ENCODE assay signal across 8 mouse cellular contexts in the genomic region with DNA sequence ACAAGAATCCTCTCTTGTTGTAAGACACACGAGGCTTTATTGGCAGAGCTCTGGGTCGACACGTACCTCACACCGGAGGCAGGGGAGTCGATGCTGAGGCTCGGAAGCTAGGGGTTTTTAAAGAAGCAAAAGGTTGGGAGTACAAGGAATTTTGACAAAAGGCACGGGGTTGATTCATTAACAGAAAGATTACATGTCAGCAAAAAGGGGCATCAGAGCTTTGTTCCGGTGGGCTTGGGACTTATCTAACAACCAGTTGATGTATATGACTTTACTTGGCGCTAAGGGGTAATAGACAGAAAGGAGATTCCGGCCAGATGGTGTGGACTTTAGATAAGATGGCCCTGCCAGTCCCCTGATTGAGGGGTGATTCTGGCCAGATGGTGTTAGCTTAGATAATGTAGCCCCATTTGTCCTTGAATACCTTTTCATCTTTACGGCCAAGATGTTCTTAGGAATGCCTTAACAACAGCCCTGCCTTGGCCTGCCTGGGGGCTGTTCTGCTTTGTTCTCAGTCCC.
DNase-seq lines count a peak whose midpoint lies in the region; ATAC-seq and TF ChIP-seq lines count a peak whose summit lies in the region.
"Not testable (repeated sequence)": the region's sequence is repeated elsewhere in the genome, so short reads cannot be mapped to it uniquely, and the experiment has no call there.

No protein-coding gene starts in this region.

- not testable (repeated sequence) for TF ChIP-seq CTCF in gastrocnemius, adult 2 months (IDR thresholded peaks at IDR 0.05)

- not testable (repeated sequence) for H3K4me1 ChIP-seq in neural tube, embryonic 11.5 days (ENCODE audit: control insufficient read depth, insufficient read depth, low read length)

- not testable (repeated sequence) for H3K27me3 ChIP-seq in neural tube, embryonic 11.5 days (ENCODE audit: control insufficient read depth, insufficient read depth, low read length)

- H3K4me2 ChIP-seq in neural tube, embryonic 11.5 days (ENCODE audit: low read depth), result not testable (repeated sequence)

- not testable (repeated sequence) for ATAC-seq in neural tube, embryonic 11.5 days (ENCODE audit: insufficient read depth, low FRiP score, low TSS enrichment)

- H3K27ac ChIP-seq in gastrocnemius, adult 2 months; neural tube, embryonic 11.5 days (ENCODE audit: low read depth, low read length): not testable (repeated sequence)

- H3K36me3 ChIP-seq in neural tube, embryonic 11.5 days (ENCODE audit: control insufficient read depth, insufficient read depth, low read length), result not testable (repeated sequence)

- not testable (repeated sequence) for H3K9me3 ChIP-seq in neural tube, embryonic 11.5 days (ENCODE audit: control insufficient read depth, low read length)

- intact Hi-C loops in gastrocnemius, adult 2 months (cut with DNase I), result not testable (repeated sequence)

- WGBS in neural tube, embryonic 11.5 days, result 94% methylated on average over 7 of the region's 11 CpGs

- DNase-seq in 3T3-L1 (ENCODE audit: low read depth, low spot score) (peak; percentile 16), R1 (ENCODE audit: low read depth, low spot score) (peak; percentile 64), liver (peak; percentile 2)
- DNase-seq in cerebellum, postnatal 10 days, result peak; percentile 5 to 17
- DNase-seq in gastrocnemius, adult 2 months, result peak; percentile 12
- peak; percentile 11 for DNase-seq in induced T-regulatory cell, adult 2 months (ENCODE audit: low read depth)
- DNase-seq in neural tube, embryonic 11.5 days (ENCODE audit: low spot score), result peak; percentile 1
- peak; percentile 1 for DNase-seq in yolk sac, embryonic 10.5 days (ENCODE audit: low spot score)

- H3K9ac ChIP-seq in neural tube, embryonic 11.5 days (ENCODE audit: low read length), result not testable (repeated sequence)

- not testable (repeated sequence) for H3K4me3 ChIP-seq in gastrocnemius, adult 2 months; neural tube, embryonic 11.5 days (ENCODE audit: low read depth, low read length)

Comparison
In these comparisons a context has a peak if more than half of its experiments do, and no peak if none do; other contexts are left out.
1. DNase-seq: peak in every context shown above with its lines; median percentile 64 in R1; 16 in 3T3-L1; 12 in gastrocnemius, adult 2 months; 11 in cerebellum, postnatal 10 days; 11 in induced T-regulatory cell, adult 2 months; 2 in liver; 1 in neural tube, embryonic 11.5 days; 1 in yolk sac, embryonic 10.5 days.